Mouse (Mus musculus) liver, embryonic 14.5 days (tissue): ENCODE data around the gene Klhl32.
A peak's percentile ranks its signal among the peaks of the same experiment; 100 is the strongest.
"Not testable (repeated sequence)": the region's sequence is repeated elsewhere in the genome, so short reads cannot be mapped to it uniquely, and the experiment has no call there.

Experiments used
- CTCF ChIP-seq: IDR thresholded peaks from 2 replicates; pipeline ENCODE4 v1.5.1; 2016; ENCODE audit warnings: antibody characterized with exemption, low read depth, control low read depth
- EP300 ChIP-seq: IDR thresholded peaks from 2 replicates; pipeline ENCODE4 v1.6.1; 2016; ENCODE audit warnings: antibody characterized with exemption, low read depth

- not testable (repeated sequence) for TF ChIP-seq CTCF
- TF ChIP-seq EP300, result peak; percentile 44
These were observed 206.2 kb downstream of the Klhl32 start for GRCm38 (mm10) chr4:24644735-24645134.
